Mouse (Mus musculus) frontal cortex, postnatal 10 days (tissue): ENCODE data around the gene Ripor2.
A peak's percentile ranks its signal among the peaks of the same experiment; 100 is the strongest.

ENCODE experiments used
- DNase-seq, 2 experiments: peaks; one replicate each; pipeline ENCODE4 v3.0.0; 2022; ENCODE audit warnings: low spot score in 2 of 2, mixed read lengths in 1 of 2

Ripor2 gene

GRCm38 (mm10) chr13:24712581-24713130, 130.7 kb downstream of the Ripor2 start:
- no peak for DNase-seq

DNA sequence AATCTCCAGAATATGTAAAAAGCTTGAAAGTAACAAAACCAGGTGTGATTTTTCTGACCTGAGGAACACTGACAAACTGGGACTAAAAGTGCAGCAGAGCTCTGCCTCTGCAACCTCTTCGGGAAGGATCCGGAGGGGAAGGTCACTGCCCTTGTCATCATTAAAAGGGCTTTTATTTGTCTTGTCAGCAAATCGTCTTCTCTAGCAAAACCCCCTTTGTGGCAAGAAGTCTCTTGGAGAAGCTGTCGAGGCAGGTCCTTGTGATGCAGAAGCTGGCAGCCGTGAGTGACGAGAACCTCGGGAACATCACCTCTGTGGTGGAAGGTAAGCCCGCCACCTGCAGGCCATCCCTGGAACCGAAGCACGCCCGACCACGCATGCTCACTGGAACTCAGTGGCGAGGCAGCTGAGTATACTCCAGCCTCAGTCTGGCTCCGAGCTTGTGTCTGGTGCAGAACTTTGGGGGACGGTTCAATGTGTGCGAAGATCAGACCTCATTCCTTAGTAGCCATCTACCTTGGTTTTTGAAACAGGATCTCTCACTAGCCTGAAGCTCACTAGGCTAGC, 131.5 kb downstream of the Ripor2 start:
- peak; percentile 72 to 82 for DNase-seq

DNA sequence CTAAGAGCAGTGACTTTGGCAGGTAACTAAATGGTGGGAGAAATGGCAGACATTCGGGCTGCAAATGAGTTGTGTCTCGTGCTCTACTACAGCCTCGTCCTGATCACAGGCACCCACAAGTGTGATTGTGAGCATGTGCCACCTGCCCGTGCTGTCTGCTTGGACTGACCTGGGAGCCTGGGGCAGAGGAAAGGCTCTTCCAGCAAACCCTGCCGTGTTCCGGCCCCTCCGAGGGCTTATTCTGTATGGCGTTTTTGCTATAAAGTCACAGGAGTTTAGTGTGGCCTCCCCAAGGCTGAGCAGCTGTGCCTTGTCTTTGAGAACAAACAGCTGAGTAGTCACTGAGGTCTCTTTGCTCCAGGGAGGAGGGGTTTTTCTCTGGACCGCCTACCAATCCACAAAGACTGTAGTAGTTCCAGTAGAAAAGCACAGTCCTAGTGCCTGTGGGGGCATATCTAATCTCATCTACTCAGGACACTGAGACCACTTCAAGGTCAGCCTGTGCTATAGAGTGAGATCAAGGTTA, 132.4 kb downstream of the Ripor2 start:
- DNase-seq, result no peak

- no peak for DNase-seq
Measured at GRCm38 (mm10) chr13:24715601-24716000, 133.6 kb downstream of the Ripor2 start.

- no peak for DNase-seq
Measured at GRCm38 (mm10) chr13:24716441-24716840, 134.5 kb downstream of the Ripor2 start.

GRCm38 (mm10) chr13:24717677-24718076, 135.7 kb downstream of the Ripor2 start:
- no peak for DNase-seq

- no peak for DNase-seq
Measured at GRCm38 (mm10) chr13:24721502-24721901, 139.5 kb downstream of the Ripor2 start.

DNA sequence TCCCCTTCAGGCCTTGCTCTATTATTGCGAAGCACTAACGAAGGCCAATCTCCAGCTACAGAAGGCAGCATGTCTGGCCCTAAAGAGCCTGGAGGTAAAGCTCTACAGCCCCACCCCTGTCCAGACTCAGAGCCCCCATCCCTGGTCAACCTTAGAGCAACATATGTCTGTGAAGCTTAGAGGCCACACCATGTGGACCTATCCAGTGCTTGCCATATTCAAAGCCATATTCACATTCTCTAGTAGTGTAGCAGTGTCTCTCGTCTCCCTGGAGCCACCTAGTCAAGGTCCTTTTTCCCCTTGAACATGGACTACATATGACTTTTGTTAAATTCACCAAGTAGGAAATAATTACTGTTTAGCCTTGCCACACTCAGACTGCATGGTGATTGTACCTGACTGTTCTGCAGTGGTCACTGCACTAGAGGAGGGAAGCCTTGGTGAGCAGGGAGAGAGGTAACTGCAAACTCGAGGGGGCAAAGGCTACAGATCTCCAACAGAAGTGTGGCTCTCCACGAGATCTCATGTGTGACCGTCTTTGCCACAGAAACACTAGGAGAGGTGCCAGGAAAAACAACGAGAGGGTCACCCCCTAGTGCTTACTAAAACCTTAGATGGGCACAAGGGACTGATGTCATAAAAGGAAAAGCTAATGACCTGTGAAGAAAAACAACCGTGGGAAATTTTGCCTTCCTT, 141.9 kb downstream of the Ripor2 start:
- no peak for DNase-seq

DNA sequence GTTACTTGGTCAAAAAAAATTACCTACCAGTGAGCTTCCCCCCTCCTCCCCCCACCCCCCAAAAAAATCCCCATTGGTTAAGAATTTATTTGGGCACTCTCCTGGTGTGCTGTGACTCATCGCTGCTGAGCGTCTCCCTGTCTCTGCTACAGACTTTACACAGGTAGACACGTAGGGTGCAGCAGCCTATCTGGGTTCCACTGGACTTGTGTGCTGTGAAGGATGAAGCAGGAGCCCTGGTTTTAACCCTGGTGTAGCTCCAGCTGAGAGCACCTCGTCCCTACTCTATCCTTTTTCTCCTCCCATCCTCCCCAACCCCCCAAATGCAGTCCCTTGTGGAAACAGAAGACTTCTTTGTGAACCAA, 142.4 kb downstream of the Ripor2 start:
- DNase-seq, result no peak

DNA sequence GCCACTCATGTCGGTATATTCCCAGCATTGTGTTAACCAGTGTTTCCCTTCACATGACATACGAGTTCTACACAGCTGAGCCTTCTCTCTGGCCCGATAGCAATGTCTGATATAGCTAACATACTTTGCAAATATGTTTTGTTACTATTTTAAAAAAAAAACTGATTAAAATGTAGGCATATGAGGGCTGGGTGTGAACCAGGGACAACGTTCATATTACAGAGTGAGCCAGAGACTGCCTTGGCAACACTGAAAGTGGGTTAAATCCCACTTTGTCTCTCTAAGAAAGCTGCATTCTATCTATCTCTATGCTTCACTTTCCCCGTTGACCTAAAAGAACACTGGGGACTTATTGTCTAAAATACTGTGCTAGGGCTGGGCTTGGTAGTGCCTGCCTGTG, 147.1 kb downstream of the Ripor2 start:
- no peak for DNase-seq

- no peak for DNase-seq
Measured at GRCm38 (mm10) chr13:24734502-24734901, 152.5 kb downstream of the Ripor2 start.

DNA sequence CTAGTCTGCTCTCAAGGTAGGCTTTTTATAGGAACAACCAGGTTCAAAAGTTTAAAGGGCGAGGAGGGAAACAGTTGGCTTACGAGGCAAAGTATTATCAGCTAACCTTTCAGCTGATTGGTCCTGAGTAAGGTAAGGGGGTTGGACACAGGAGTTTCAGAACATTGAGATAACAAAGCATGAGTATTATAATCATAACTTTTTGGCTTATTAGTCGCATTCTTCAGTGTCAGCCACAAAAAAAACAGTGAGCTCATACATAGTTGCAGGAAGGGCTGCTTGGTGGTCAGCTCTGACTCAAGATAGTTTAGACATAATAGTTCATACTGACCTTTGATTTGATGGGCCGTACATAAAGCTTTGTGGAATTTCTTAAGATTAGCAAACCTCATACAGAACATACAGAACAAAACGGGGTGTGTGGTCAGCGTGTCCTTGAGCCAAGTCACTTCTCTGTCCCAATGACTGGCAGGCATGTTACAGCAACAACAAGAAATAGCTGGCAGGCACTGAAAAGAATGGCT, 153.7 kb downstream of the Ripor2 start:
- no peak for DNase-seq

DNA sequence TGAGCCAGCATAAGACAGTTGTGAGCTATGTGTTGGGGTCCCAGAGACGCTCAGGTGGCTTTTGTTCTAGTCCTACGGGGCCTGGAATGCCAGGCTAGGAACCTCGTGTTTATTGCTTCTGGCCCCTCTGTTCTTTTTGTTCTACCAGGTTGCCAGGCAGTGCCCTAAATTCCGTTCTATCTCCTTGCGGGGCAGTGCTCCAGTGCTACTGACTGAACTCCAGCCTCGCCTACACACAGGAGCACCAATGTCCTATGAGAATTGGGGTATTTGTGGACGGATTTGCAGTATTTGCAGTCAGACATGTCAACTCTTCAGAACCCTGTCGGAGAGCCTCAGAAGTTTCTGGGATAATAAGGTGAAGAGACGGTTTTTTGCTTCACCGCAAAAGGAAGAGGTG, 159.0 kb downstream of the Ripor2 start, which contains the start of gene Armh2:
Gene Armh2, plus strand, starts transcription at position 205 of the 400 bp plus-strand sequence.
- DNase-seq, result no peak

GRCm38 (mm10) chr13:24747823-24748222, 165.8 kb downstream of the Ripor2 start:
- DNase-seq, result no peak

GRCm38 (mm10) chr13:24750807-24751206, 168.8 kb downstream of the Ripor2 start:
- no peak for DNase-seq

DNA sequence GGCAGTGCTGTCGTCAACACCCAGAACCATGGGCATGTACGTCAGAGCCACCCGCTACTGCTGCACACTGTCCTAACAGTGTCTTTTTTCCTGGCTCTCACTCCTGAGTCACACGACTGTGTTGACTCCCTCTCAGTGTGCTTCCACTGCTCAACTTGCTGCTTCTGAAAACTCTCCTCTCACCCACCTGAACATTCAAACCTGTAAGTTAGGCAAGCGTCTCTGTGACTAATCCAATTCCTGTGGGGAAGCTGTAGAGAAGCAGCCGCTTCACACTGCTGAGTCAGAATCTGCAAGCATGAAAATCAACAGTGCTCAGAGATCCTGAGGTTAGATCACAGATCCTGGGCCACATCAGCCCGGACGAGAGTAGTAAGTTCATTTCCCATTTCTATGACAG, 169.4 kb downstream of the Ripor2 start:
- DNase-seq, result no peak

DNA sequence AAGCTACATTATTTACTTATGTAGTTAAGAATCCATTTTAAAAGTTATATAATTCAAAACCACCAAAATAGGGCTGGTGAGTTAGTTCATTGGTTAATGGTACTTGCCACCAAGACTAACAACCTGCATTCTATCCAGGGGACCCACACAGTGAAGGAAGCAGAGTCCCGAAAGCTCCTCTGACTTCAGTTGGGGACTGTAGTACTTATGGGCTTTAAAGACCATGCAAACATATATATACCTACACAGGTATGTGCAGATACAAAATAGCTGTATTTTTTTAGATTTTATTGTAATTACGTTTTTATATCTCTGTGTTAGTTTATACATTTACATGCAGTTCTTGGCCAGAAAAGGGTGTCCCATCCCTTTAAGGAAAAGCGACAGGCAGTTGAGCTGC, 174.8 kb downstream of the Ripor2 start:
- no peak for DNase-seq

DNA sequence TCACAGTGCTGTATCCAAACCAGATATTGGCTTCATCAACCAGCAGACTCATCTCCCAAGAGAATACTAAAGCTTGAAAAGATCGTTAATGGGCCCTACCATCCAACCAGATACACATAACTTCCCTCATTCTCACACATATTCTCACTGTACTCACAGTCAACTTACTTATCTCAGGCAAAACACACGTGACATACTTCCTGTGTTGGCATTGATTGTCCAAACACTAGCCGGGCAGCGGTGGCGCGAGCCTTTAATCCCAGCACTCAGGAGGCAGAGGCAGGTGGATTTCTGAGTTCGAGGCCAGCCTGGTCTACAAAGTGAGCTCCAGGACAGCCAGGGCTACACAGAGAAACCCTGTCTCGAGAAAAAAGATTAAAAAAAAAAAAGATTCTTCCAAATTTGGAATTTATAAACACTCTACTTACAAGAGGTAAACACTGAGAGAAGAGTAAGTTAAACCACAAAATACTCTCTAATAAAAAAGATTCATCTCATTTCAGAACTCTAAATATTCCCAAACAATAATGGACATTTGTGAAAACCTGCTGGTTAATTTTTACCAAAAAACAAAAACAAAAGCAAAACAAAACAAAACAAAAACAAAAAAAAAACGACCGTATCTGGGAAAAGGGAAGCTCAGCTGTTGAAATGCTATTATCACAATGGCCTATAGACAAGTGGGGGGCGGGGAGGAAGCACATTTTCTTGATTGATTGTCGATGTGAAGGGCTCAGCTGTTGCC, 176.0 kb downstream of the Ripor2 start:
- DNase-seq, result no peak

DNA sequence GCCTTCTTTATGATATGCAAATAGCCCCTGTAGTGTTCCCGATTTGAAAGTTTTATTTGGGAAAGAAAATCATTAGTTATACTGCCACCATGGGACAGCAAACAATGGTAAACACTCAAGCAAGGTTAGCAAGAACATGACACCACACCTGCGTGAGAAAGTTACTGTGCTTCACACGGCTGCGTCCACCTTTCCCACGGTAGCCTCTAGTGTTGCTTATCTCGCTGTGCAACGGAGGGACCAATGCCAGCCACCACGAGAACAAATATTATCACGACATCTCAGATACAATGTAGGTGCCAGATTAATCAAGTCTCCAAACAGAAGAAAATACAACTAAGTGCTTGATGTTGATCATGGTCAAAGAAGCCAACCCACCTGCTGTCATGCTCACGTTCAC, 177.5 kb downstream of the Ripor2 start:
- no peak for DNase-seq

GRCm38 (mm10) chr13:24760351-24760870, 178.4 kb downstream of the Ripor2 start:
- DNase-seq, result no peak

GRCm38 (mm10) chr13:24761083-24761402, 179.1 kb downstream of the Ripor2 start:
- no peak for DNase-seq
